Mouse (Mus musculus): ENCODE data around the gene Snrnp70. TPM values are rescaled to one million over a fixed set of nuclear protein-coding genes. Genes with fewer than 3 reads are reported as not detected.
A peak's percentile ranks its signal among the peaks of the same experiment; 100 is the strongest.

Gene Snrnp70
- polyA plus RNA-seq, 1 experiment from 2014 or later, result 62.0 TPM

DNA sequence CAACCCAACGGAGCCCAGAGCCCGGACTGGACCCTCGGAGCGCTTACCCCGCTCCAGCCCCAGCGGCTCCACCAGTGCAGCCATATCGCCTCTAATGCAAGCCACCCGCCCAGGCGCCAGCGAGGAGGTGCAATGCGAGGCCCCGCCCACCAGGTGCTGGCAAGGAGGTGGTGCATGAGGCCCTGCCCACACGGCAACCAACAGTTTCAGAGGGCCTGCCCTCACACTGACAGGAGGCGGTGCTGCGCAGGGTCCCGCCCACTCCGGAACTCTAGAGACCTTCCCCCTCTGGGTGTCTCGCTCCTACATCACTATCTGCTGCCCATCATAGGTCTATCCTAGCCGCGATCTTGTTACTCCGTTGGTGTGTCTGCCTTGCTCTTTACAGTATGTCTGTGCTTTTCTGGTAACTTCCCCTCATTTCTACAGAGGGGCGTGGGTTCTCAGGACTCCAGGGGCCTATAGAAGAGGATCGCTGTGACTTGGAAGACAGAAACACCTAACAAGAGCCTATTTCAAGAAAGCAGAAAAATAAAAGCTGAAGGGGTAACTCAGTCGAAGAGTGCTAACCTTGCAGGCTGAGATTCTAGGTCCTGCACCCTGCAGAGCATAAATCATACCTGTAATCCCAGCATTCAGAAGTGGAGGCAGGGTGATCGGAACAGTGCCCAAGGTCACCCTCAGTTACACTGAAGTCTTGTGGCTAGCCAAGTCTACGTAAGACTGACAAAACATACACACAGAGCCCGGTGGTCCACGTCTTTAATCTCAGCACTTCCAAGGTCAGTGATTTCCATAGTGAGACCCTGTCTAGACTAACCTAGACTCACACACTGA is 24.8 kb downstream of the Snrnp70 start, which contains the start of gene Lin7b:
TSS of gene Lin7b (minus strand) at position 109 of the 837 bp plus-strand sequence.
- H3K4me3 ChIP-seq (ENCODE audit: low read depth, low read length), result peak within 1 kb of the TSS; percentile 45
- no peaks in the 10 kb centered on the region for H3K9me3 ChIP-seq (ENCODE audit: control insufficient read depth, low read length)
- WGBS, result 11% methylated on average over 28 of the region's 28 CpGs
- peaks cover 11% of the 10 kb centered on the region; the same call in 1 of the 2 replicates for H3K36me3 ChIP-seq (ENCODE audit: control insufficient read depth, insufficient read depth, low read length)
- ATAC-seq (ENCODE audit: low FRiP score) (peak; percentile 56), DNase-seq (ENCODE audit: low spot score, missing footprints) (peak; percentile 96)
- H3K9ac ChIP-seq (ENCODE audit: low read length), result peak within 1 kb of the TSS; percentile 58
- H3K4me1 ChIP-seq (ENCODE audit: control insufficient read depth, insufficient read depth, low read length), result peaks cover 21% of the 10 kb centered on the region
- peaks cover 23% of the 10 kb centered on the region for H3K27me3 ChIP-seq (ENCODE audit: control insufficient read depth, insufficient read depth, low read length)
- H3K4me2 ChIP-seq, result peak within 1 kb of the TSS; percentile 83
- no peak within 1 kb of the TSS for H3K27ac ChIP-seq (ENCODE audit: low read depth, low read length)

- H3K4me2 ChIP-seq, result peak overlapping the region; percentile 83
- H3K4me1 ChIP-seq (ENCODE audit: control insufficient read depth, insufficient read depth, low read length), result peaks cover 25% of the 10 kb centered on the region
- H3K9me3 ChIP-seq (ENCODE audit: control insufficient read depth, low read length), result no peaks in the 10 kb centered on the region
- peaks cover 28% of the 10 kb centered on the region for H3K27me3 ChIP-seq (ENCODE audit: control insufficient read depth, insufficient read depth, low read length)
- H3K4me3 ChIP-seq (ENCODE audit: low read depth, low read length), result peak overlapping the region; percentile 45
- peaks cover 7% of the 10 kb centered on the region; the same call in 1 of the 2 replicates for H3K36me3 ChIP-seq (ENCODE audit: control insufficient read depth, insufficient read depth, low read length)
- no peak for DNase-seq (ENCODE audit: low spot score, missing footprints)
- no peak for ATAC-seq (ENCODE audit: low FRiP score)
- H3K9ac ChIP-seq (ENCODE audit: low read length), result peak overlapping the region; percentile 58
- 7% methylated on average over 52 of the region's 52 CpGs for WGBS
- no peak overlapping the region for H3K27ac ChIP-seq (ENCODE audit: low read depth, low read length)
Observed at GRCm38 (mm10) chr7:45369836-45370474, 25.6 kb downstream of the Snrnp70 start.

DNA sequence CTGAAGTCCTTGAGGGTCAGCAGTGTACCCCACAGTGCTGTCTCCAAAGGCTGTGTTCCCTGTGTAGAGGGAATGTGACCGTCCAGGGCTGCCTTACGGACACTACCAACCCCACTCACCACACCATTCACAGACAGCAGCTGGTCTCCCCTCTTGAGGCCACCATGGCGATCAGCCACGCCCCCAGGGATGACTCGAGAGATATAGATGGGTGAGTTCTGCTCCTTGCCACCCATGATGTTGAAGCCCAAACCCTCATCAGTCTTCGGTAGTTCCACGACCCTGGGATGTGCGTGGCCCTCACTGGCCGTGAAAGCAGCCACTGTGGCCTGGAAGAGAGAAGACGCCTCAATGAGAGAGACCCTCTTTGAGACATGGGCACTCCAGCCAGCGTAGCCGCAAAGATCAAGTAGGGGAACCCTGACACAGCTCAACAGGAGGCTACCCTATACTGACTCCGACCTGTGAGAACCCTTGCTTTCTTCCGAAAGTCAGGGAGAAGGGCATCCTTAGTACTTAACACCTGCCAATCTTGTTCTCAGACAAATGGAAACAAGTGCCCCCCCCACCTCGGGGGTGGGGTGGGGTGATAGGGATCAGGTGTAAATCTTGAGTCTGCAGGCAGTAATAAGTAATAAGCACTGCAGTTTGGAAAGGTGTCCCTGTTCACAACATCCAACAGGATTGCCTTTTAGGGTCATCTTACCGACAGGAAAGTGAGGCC is 26.4 kb downstream of the Snrnp70 start:
- H3K27me3 ChIP-seq (ENCODE audit: control insufficient read depth, insufficient read depth, low read length), result peaks cover 29% of the 10 kb centered on the region
- H3K27ac ChIP-seq (ENCODE audit: low read depth, low read length), result no peak overlapping the region
- peaks cover 25% of the 10 kb centered on the region for H3K4me1 ChIP-seq (ENCODE audit: control insufficient read depth, insufficient read depth, low read length)
- no peaks in the 10 kb centered on the region for H3K9me3 ChIP-seq (ENCODE audit: control insufficient read depth, low read length)
- H3K36me3 ChIP-seq (ENCODE audit: control insufficient read depth, insufficient read depth, low read length), result peaks cover 7% of the 10 kb centered on the region; the same call in 1 of the 2 replicates
- 73% methylated on average over 16 of the region's 16 CpGs for WGBS
- no peak overlapping the region for H3K9ac ChIP-seq (ENCODE audit: low read length)
- no peak overlapping the region for H3K4me3 ChIP-seq (ENCODE audit: low read depth, low read length)
- no peak overlapping the region for H3K4me2 ChIP-seq
- ATAC-seq (ENCODE audit: low FRiP score) (no peak), DNase-seq (ENCODE audit: low spot score, missing footprints) (no peak)

DNA sequence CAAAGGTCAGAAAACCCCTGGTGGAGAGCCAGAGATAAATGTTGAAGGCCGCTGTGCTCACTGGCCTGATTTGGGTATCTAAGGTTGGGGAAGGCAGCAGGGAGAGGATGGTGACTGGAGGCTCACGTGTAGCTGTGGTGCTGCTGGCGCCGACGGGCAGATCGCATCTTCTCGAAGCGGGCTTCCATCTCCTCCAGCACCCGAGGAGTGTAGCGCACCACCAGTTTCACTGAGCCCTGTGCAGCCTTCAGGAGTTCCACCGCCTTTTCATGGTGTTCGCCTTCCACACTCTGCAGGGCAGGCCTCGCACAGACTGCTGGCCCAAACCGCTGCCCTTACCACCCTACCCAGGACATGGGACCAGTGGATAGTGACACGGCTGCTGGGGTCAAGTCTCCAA is 27.4 kb downstream of the Snrnp70 start:
- peaks cover 25% of the 10 kb centered on the region for H3K4me1 ChIP-seq (ENCODE audit: control insufficient read depth, insufficient read depth, low read length)
- H3K36me3 ChIP-seq (ENCODE audit: control insufficient read depth, insufficient read depth, low read length), result peaks cover 5% of the 10 kb centered on the region; the same call in 1 of the 2 replicates
- peaks cover 36% of the 10 kb centered on the region for H3K27me3 ChIP-seq (ENCODE audit: control insufficient read depth, insufficient read depth, low read length)
- H3K9ac ChIP-seq (ENCODE audit: low read length), result peak overlapping the region; percentile 51; the same call in 1 of the 2 replicates
- H3K27ac ChIP-seq (ENCODE audit: low read depth, low read length), result no peak overlapping the region
- no peak overlapping the region; the same call in 1 of the 2 replicates for H3K4me3 ChIP-seq (ENCODE audit: low read depth, low read length)
- H3K4me2 ChIP-seq, result peak overlapping the region; percentile 88
- DNase-seq (ENCODE audit: low spot score, missing footprints) (no peak), ATAC-seq (ENCODE audit: low FRiP score) (no peak)
- WGBS, result 74% methylated on average over 15 of the region's 15 CpGs
- no peaks in the 10 kb centered on the region for H3K9me3 ChIP-seq (ENCODE audit: control insufficient read depth, low read length)

GRCm38 (mm10) chr7:45367020-45367880 is 28.3 kb downstream of the Snrnp70 start:
- H3K4me1 ChIP-seq (ENCODE audit: control insufficient read depth, insufficient read depth, low read length), result peaks cover 25% of the 10 kb centered on the region
- peak; percentile 89 for ATAC-seq (ENCODE audit: low FRiP score)

DNA sequence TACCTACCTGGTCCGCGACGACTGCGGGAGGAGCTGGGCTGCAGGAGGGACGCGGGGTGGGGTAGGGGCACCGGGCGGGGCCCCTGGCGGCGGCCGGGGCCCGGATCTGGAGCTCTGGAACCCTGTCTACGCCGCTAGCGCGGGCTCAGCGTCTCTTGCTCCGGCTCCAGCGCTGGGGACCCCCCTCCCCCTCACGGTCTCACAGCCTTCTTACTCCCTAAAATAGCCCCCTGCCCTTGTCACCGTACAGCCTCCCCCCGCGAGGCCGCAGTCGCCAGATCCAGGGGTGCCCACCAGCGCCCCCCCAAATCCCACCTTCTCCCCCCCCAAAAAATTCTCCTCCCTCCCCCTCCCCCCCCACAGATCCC is 28.9 kb downstream of the Snrnp70 start, which contains the start of gene Ppfia3:
TSS of gene Ppfia3 (minus strand) at position 368 of the 368 bp plus-strand sequence.
- no peaks in the 10 kb centered on the region for H3K36me3 ChIP-seq (ENCODE audit: control insufficient read depth, insufficient read depth, low read length)
- peak within 1 kb of the TSS; percentile 44; the same call in 1 of the 2 replicates for H3K27ac ChIP-seq (ENCODE audit: low read depth, low read length)
- peak within 1 kb of the TSS; percentile 86 for H3K9ac ChIP-seq (ENCODE audit: low read length)
- H3K4me1 ChIP-seq (ENCODE audit: control insufficient read depth, insufficient read depth, low read length), result peaks cover 28% of the 10 kb centered on the region
- peak within 1 kb of the TSS; percentile 78 for H3K4me3 ChIP-seq (ENCODE audit: low read depth, low read length)
- 0% methylated on average over 24 of the region's 26 CpGs for WGBS
- peaks cover 44% of the 10 kb centered on the region for H3K27me3 ChIP-seq (ENCODE audit: control insufficient read depth, insufficient read depth, low read length)
- H3K9me3 ChIP-seq (ENCODE audit: control insufficient read depth, low read length), result no peaks in the 10 kb centered on the region
- H3K4me2 ChIP-seq, result peak within 1 kb of the TSS; percentile 88
- DNase-seq (ENCODE audit: low spot score, missing footprints) (no peak), ATAC-seq (ENCODE audit: low FRiP score) (peak; percentile 47)

More at GRCm38 (mm10) chr7:45367020-45367880, 28.3 kb downstream of the Snrnp70 start:
- H3K4me3 ChIP-seq (ENCODE audit: low read depth, low read length), result peak overlapping the region; percentile 78
- peak overlapping the region; percentile 86 for H3K9ac ChIP-seq (ENCODE audit: low read length)
- no peaks in the 10 kb centered on the region for H3K9me3 ChIP-seq (ENCODE audit: control insufficient read depth, low read length)
- under 1% methylated on average over 67 of the region's 70 CpGs for WGBS
- peaks cover 43% of the 10 kb centered on the region for H3K27me3 ChIP-seq (ENCODE audit: control insufficient read depth, insufficient read depth, low read length)
- peak; percentile 99 for DNase-seq (ENCODE audit: low spot score, missing footprints)
- no peaks in the 10 kb centered on the region for H3K36me3 ChIP-seq (ENCODE audit: control insufficient read depth, insufficient read depth, low read length)
- H3K4me2 ChIP-seq, result peak overlapping the region; percentile 88
- peak overlapping the region; percentile 44; the same call in 1 of the 2 replicates for H3K27ac ChIP-seq (ENCODE audit: low read depth, low read length)

- Histone ChIP-seq H3K36me3 (ENCODE audit: control insufficient read depth, insufficient read depth, low read length) (no peaks in the 10 kb centered on the region), H3K4me1 (ENCODE audit: control insufficient read depth, insufficient read depth, low read length) (peaks cover 28% of the 10 kb centered on the region), H3K27me3 (ENCODE audit: control insufficient read depth, insufficient read depth, low read length) (peaks cover 44% of the 10 kb centered on the region), H3K4me3 (ENCODE audit: low read depth, low read length) (peak overlapping the region; percentile 78), H3K27ac (ENCODE audit: low read depth, low read length) (no peak overlapping the region), H3K9ac (ENCODE audit: low read length) (peak overlapping the region; percentile 86), H3K9me3 (ENCODE audit: control insufficient read depth, low read length) (no peaks in the 10 kb centered on the region), H3K4me2 (peak overlapping the region; percentile 88)
- WGBS, result 3% methylated on average over 35 of the region's 35 CpGs
- ATAC-seq (ENCODE audit: low FRiP score) (no peak), DNase-seq (ENCODE audit: low spot score, missing footprints) (peak; percentile 96)
Observed at GRCm38 (mm10) chr7:45365742-45366651, 29.5 kb downstream of the Snrnp70 start.
